Mouse (Mus musculus): ENCODE measurements around the gene Gm15127.
"Not testable (repeated sequence)": the region's sequence is repeated elsewhere in the genome, so short reads cannot be mapped to it uniquely, and the experiment has no call there.

Gm15127 gene

DNA sequence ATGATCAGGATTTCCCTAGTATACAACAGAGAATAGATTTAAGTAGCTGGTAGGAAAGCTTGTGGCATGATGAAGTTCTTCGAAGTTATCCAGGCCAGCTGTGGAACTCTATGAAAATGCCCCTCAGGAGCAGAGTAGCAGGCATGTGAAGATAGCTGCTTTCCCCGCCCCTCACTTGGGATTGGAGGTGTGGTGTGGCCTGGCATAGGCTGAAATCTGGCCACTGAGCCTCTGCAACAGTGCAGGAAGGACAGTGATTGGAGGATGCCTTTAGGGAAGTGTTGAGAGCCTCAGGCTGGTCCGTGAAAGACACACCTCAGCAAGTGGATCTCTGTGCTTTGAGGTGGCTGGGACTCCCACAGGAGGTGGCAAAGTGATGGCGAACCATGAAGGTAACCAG is at the start of gene Gm15127:
Gene Gm15127 (plus strand): TSS at position 301 of the 400 bp plus-strand sequence.
- DNase-seq, result not testable (repeated sequence)

DNA sequence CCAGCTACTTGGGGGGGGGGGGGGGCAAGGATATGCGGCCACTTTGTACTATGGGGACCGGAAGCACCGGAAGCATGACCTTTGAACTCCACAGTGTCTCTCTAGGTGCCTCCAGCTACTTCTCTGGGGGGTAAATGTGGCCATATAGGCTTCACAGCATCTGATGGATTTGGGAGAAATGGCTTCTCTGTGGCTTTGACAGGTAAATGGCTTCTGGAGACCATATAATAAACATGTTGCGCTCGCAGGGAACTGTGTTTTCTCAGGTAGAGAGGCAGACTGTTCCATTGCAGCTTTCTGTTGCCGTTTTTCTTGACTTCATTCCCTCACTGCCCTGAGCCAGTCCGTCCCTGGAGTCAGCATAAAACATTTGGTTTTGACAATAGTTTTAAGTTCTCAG is 48.3 kb upstream of the Gm15127 start, which contains the start of gene Gm8334:
Gene Gm8334 (minus strand): TSS at position 101 of the 400 bp plus-strand sequence.
- not testable (repeated sequence) for DNase-seq

DNA sequence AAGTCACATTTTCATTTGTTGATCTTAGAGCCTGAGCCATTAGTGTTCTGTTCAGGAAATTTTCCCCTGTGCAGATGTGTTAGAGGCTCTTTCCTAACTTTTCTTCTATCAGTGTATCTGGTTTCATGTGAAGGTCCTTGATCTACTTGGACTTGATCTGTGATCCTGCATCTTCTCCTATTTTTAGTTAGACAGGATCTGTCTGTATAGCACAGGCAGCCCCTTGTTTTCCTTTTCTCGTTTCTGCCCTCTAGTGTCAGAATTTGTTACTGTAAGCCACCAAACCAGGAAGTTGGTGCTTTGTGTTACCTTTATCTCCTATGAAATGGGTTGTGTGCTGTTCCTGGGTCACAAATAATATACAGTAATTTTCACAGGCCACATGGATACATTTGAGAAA is 12.9 kb downstream of the Gm15127 start:
- not testable (repeated sequence) for DNase-seq

Data from right cerebral cortex, adult 18-20 months (tissue).